Mouse (Mus musculus) hindbrain, embryonic 16.5 days (tissue): Measurements from ENCODE around the gene Il18. TPM values are rescaled to one million over a fixed set of nuclear protein-coding genes. Genes with fewer than 3 reads are reported as not detected.

ENCODE experiments used
- ATAC-seq: fragments of 200-750 bp; cut with Nextera tagmentation; 2 replicates; pipeline ENCODE4 v1.8.0; 2017; ENCODE audit warnings: moderate TSS enrichment, moderate library complexity
- H3K27ac ChIP-seq: fragments of 300-500 bp; sonication (generic); 2 replicates; pipeline ENCODE4 v1.5.1; 2014; ENCODE audit warnings: low read depth, mild to moderate bottlenecking, control low read depth, low read length, moderate library complexity
- H3K27me3 ChIP-seq: fragments of 300-500 bp; sonication (generic); replicated peaks from 2 replicates; pipeline ENCODE4 v1.6.1; 2014; ENCODE audit warnings: low read length; ENCODE audit not compliant: control insufficient read depth, insufficient read depth
- H3K36me3 ChIP-seq: fragments of 300-500 bp; sonication (generic); 2 replicates; pipeline ENCODE4 v1.6.1; 2014; ENCODE audit warnings: mild to moderate bottlenecking, low read length, moderate library complexity, mixed read lengths; ENCODE audit not compliant: control insufficient read depth, insufficient read depth
- H3K4me1 ChIP-seq: fragments of 300-500 bp; sonication (generic); 2 replicates; pipeline ENCODE4 v1.6.1; 2014; ENCODE audit warnings: low read depth, low read length; ENCODE audit not compliant: control insufficient read depth, insufficient read depth
- H3K4me2 ChIP-seq: fragments of 300-500 bp; sonication (generic); 2 replicates; pipeline ENCODE4 v1.6.1; 2014; ENCODE audit warnings: mild to moderate bottlenecking, low read length, control low read depth, moderate library complexity
- H3K4me3 ChIP-seq: fragments of 300-500 bp; sonication (generic); 2 replicates; pipeline ENCODE4 v1.5.1; 2014; ENCODE audit warnings: mild to moderate bottlenecking, low read length, control low read depth, moderate library complexity
- H3K9ac ChIP-seq: fragments of 300-500 bp; sonication (generic); 2 replicates; pipeline ENCODE4 v1.6.1; 2014; ENCODE audit warnings: low read depth, mild to moderate bottlenecking, control low read depth, low read length, moderate library complexity
- H3K9me3 ChIP-seq: fragments of 300-500 bp; sonication (generic); 2 replicates; pipeline ENCODE4 v1.6.1; 2014; ENCODE audit warnings: mild to moderate bottlenecking, low read length, moderate library complexity; ENCODE audit not compliant: control insufficient read depth
- WGBS: fragments of 180-500 bp; shearing (Covaris S2); extraction: QIAGEN DNeasy Blood & Tissue Kit; methylation state at CpG from one replicate; pipeline ENCODE4 v1.1.7; 2014; 5-methylcytosine and 5-hydroxymethylcytosine counted together
- polyA plus RNA-seq: library from polyadenylated mRNA; unstranded; fragments of >200 nt; fragmentation: Nextera tagmentation; extraction: Ambion mirVana; gene quantifications from 2 replicates; pipeline ENCODE4 v1.2.1, GENCODE M21; 2015

Gene Il18
- polyA plus RNA-seq, 1 experiment from 2014 or later: 21.9 TPM

DNA sequence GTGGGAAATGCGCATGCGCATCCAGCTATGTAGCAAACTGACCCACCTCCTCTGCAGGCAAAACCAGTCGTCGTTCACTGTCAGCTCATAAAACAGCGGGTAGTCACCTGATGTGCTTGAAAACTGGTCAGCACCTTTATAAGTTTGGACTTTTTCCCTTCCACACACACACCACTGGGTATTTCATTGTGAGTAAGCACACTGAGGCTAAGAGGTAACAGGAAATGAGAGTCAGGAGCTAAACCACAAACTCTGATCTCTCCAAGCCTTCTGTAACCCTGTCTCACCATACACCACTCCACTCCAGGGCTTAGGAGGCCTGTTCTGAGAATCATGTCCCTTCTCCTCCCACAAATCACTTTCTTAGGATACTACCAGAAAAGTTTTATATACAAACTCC is 29.0 kb upstream of the Il18 start:
- Histone ChIP-seq H3K9me3 (no peaks in the 10 kb centered on the region), H3K4me1 (peaks cover 8% of the 10 kb centered on the region), H3K36me3 (0 out of 2 replicates have a peak, but pooled peaks cover 3% of the 10 kb centered on the region), H3K4me2 (no peak overlapping the region), H3K27me3 (no peaks in the 10 kb centered on the region), H3K4me3 (no peak overlapping the region), H3K9ac (no peak overlapping the region), H3K27ac (no peak overlapping the region)
- no peak for ATAC-seq
- WGBS: 80% methylated on average over 5 of the region's 5 CpGs

GRCm38 (mm10) chr9:50527860-50528259 is 26.8 kb upstream of the Il18 start:
- Histone ChIP-seq H3K27me3 (no peaks in the 10 kb centered on the region), H3K9me3 (no peaks in the 10 kb centered on the region), H3K9ac (peak overlapping the region; percentile 79), H3K4me2 (peak overlapping the region; percentile 66), H3K4me1 (peaks cover 10% of the 10 kb centered on the region), H3K36me3 (no peaks in the 10 kb centered on the region), H3K27ac (no peak overlapping the region), H3K4me3 (peak overlapping the region; percentile 74)
- WGBS: 45% methylated on average over 7 of the region's 7 CpGs
- ATAC-seq: peak; percentile 16; the same call in 1 of the 2 replicates

DNA sequence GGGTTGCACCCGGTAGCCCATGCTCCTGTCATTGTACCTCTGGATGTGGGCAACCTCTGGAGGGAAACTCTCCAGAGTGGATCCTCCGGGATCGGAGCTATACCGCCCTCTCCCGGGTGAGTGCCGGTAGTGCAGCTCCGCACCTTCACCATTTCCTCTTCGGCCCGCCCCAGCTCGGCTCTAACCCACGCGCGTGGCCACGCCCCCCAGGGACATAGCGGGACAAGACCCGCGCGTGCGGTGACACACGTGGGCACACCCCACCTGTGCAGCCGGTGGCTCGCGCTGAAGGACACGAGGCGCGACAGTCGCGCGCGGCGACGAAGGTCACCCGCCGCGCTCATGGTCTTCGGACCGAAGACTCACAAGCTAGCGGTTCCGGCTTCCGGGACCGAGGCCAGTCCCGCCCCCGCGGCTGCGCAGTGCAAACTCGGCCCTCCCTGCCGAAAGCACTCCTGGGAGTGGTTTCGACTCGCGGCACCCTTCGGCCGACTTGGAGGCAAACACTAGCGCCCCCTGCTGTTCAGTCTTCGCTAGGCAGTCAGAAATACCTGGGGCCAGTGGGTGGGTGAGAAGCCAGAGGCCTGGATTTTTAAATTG is 26.2 kb upstream of the Il18 start, which contains the start of gene Pts:
Gene Pts, minus strand, starts transcription at position 432 of the 600 bp plus-strand sequence.
- no peaks in the 10 kb centered on the region for H3K36me3 ChIP-seq
- H3K27me3 ChIP-seq: no peaks in the 10 kb centered on the region
- H3K9me3 ChIP-seq: no peaks in the 10 kb centered on the region
- H3K4me3 ChIP-seq: peak within 1 kb of the TSS; percentile 74
- peaks cover 10% of the 10 kb centered on the region for H3K4me1 ChIP-seq
- peak; percentile 99 for ATAC-seq
- H3K4me2 ChIP-seq: peak within 1 kb of the TSS; percentile 66
- peak within 1 kb of the TSS; percentile 79 for H3K9ac ChIP-seq
- H3K27ac ChIP-seq: peak within 1 kb of the TSS; percentile 87
- 1% methylated on average over 50 of the region's 54 CpGs for WGBS

DNA sequence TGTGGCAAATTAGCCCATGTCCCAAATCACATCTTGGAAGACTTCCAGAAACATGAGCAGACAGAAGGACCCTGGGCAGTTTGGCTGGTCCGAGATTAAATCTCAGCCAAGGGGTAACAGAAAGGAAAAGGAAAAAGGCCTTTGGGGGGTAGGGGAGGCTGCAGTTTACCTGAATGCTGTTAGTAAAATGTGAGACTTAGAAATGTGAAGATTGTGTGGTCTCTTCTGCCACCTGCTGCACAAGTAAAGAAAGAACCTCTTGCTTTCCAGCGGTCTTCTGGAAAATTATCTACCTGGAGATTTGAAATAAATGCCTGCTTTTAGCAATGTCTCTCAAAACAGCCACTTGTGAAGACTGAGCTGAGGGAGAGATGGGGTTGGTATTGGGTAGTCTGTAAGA is 23.7 kb upstream of the Il18 start:
- Histone ChIP-seq H3K36me3 (no peaks in the 10 kb centered on the region), H3K27ac (no peak overlapping the region), H3K4me3 (no peak overlapping the region), H3K4me2 (no peak overlapping the region), H3K4me1 (peaks cover 10% of the 10 kb centered on the region), H3K27me3 (no peaks in the 10 kb centered on the region), H3K9ac (no peak overlapping the region), H3K9me3 (no peaks in the 10 kb centered on the region)
- 25% methylated on average over 2 of the region's 2 CpGs for WGBS
- no peak for ATAC-seq

DNA sequence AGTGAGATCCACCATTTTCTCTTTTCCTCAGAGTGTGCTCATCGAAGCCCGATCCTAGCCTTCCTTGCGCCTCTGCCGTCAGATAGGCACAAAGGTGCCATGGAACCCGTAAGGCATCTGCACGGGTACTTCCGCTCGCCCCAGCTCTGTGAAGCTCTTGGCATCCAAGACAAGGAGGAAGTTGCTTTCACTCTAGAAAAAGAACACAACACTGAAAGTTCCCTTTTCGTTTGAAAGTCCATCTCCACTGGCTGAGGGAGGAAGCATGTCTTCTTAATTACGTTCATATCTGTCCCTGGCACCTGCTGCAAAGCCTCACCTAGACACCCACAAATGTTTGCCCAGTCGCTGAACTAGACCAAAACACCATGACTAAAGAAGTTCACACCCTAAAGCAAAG is 21.3 kb upstream of the Il18 start:
- Histone ChIP-seq H3K4me2 (no peak overlapping the region), H3K4me3 (no peak overlapping the region), H3K27me3 (no peaks in the 10 kb centered on the region), H3K27ac (no peak overlapping the region), H3K36me3 (no peaks in the 10 kb centered on the region), H3K4me1 (0 out of 2 replicates have a peak, but pooled peaks cover 2% of the 10 kb centered on the region), H3K9me3 (no peaks in the 10 kb centered on the region), H3K9ac (no peak overlapping the region)
- WGBS: 89% methylated on average over 11 of the region's 11 CpGs
- no peak for ATAC-seq

DNA sequence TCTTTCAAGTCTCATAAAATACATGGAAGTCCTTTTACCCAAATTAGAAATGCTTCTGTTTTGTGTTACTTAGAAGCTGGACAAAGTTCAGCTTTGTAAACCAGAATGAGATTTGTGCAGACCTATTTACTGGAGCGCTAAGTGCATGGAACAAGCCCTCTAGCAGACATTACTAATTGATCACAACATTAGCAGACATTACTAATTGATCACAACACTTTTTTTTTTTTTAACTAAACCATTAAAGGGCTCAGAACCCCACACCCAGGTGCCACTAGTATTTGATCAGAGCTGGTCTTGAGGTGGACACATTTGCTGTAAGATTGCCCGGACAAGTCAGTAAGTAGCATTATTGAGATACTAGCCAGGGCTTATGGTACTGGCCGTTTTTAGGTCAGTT is 20.8 kb upstream of the Il18 start:
- Histone ChIP-seq H3K27ac (no peak overlapping the region), H3K4me2 (no peak overlapping the region), H3K4me3 (no peak overlapping the region), H3K36me3 (no peaks in the 10 kb centered on the region), H3K27me3 (no peaks in the 10 kb centered on the region), H3K4me1 (0 out of 2 replicates have a peak, but pooled peaks cover 2% of the 10 kb centered on the region), H3K9ac (no peak overlapping the region), H3K9me3 (no peaks in the 10 kb centered on the region)
- WGBS: 87% methylated on average over 3 of the region's 3 CpGs
- ATAC-seq: no peak

GRCm38 (mm10) chr9:50535930-50536329 is 18.7 kb upstream of the Il18 start:
- Histone ChIP-seq H3K4me1 (no peaks in the 10 kb centered on the region), H3K36me3 (no peaks in the 10 kb centered on the region), H3K9me3 (no peaks in the 10 kb centered on the region), H3K9ac (no peak overlapping the region), H3K4me3 (no peak overlapping the region), H3K27ac (no peak overlapping the region), H3K4me2 (no peak overlapping the region), H3K27me3 (no peaks in the 10 kb centered on the region)
- WGBS: 87% methylated on average over 5 of the region's 5 CpGs
- ATAC-seq: no peak

DNA sequence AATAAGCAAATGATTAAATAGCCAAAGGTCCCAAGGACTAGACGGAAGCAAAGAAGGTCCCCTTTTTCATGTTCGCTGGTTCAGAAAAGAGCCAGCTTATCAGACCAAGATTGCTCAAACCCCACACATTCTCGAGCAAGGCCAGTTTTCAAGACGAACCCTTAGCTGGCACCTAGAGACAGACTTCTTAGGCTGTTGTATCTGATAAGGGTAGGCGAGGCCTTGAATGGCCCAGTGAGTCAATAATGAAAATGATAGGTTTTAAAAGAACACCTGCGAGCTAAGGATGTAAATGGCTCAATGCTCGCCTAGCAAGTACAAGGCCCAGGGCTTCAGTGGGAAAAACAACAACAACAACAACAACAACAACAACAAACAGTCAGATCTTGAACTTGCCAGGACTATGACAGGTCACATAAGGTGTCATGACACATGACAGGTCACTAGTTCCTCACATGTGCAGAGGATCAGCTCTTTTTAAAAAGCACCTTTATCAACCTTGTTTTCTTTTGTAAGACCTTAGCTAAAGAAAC is 18.0 kb upstream of the Il18 start:
- H3K27me3 ChIP-seq: no peaks in the 10 kb centered on the region
- no peak overlapping the region for H3K4me2 ChIP-seq
- H3K9me3 ChIP-seq: no peaks in the 10 kb centered on the region
- no peak overlapping the region for H3K4me3 ChIP-seq
- no peaks in the 10 kb centered on the region for H3K36me3 ChIP-seq
- H3K4me1 ChIP-seq: no peaks in the 10 kb centered on the region
- no peak overlapping the region for H3K27ac ChIP-seq
- H3K9ac ChIP-seq: no peak overlapping the region
- WGBS: 84% methylated on average over 7 of the region's 7 CpGs
- ATAC-seq: no peak

DNA sequence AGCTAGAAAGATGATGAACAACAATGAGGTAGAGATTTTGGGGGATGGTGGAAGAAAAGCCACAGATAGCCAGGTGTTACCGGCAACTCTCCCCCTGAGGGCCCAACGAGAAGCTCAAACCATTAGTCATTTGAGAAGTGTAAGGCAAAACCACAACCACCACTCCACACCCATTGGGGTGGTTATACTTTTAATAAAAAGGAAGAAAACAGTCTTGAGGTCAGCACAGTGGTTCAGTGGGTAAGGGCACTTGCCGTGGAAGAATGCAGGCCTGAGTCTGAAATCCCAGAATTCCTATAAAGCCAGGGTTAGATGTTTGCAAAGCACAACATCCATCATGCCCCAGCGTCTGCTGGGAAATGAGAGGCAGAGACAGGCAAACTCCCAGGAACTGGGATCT is 17.3 kb upstream of the Il18 start:
- Histone ChIP-seq H3K4me2 (no peak overlapping the region), H3K4me1 (no peaks in the 10 kb centered on the region), H3K9ac (no peak overlapping the region), H3K4me3 (no peak overlapping the region), H3K27me3 (no peaks in the 10 kb centered on the region), H3K36me3 (no peaks in the 10 kb centered on the region), H3K9me3 (no peaks in the 10 kb centered on the region), H3K27ac (no peak overlapping the region)
- WGBS: 85% methylated on average over 4 of the region's 4 CpGs
- no peak for ATAC-seq
